Mouse (Mus musculus): ENCODE measurements around the gene Myoz2. TPM values are rescaled to one million over a fixed set of nuclear protein-coding genes. Genes with fewer than 3 reads are reported as not detected.

Gene Myoz2
- total RNA-seq (2021), result not detected
- long read RNA-seq, experiment 1, result 0 reads
- long read RNA-seq, experiment 2, partial matches to known transcripts, result 1 of 1 reads
- long read RNA-seq, experiment 2, other reads (novel, unspliced or antisense), result 0 of 1 reads

DNA sequence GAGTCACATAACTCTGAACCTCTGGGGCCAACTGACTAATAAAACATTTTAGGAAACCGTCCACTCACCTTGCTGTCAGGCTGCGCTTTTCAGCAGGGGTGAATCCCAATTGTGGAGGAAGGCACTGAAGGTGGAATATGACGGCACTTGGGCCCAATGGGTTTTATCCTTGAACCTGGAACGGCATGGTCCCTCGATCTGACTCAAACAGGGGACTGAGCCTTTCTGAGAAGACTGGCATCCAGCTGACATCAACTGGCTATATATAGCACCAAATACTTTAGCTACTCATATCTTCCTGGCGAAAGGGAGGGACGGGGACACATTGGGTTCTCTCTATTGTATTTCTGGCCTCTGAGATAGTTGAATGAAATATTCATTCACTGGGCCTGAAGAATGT is at the start of gene Myoz2:
TSS of gene Myoz2 (minus strand) at position 264 of the 400 bp plus-strand sequence.
- no peak for DNase-seq (ENCODE audit: low spot score in 2 of 2)

DNA sequence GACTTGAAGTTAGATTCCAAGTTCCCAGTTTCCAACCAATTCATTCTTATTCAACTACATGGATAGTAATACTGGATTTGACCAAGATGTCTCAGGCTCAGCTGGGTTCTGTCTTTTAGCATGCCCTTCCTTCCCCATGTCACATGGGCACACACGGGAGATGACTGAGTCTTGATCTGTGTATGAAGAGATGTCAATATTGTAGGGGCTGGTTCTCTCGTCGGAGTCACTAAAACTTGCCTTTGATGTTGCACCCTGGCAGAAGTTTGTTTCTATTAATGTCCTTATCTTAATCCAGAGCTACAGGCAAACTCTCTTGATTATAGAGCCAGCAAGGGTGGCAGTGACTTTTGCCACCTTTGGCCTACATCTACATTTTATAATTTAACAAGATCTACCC is 46.9 kb upstream of the Myoz2 start:
- DNase-seq (ENCODE audit: low spot score in 2 of 2), result no peak

DNA sequence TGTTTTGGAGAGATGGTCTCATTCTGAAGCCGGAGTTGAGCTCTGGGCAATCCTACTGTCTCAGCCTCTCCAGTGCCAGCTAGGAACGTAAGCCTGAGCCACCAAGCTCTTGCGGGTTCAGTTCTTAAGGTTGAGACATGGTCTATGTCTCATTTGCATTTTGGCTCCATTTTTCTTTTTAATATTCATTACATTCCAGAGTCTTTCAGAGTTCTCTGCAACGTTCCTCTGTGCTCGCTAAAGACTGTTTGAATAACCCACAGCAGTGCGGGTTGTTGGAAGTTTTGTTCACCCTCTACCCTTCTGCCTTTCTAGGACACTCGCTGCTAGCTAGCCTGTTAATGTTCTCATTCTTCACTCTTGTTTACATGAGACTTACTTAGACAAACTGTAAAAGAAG is 46.1 kb upstream of the Myoz2 start:
- no peak for DNase-seq (ENCODE audit: low spot score in 2 of 2)

DNA sequence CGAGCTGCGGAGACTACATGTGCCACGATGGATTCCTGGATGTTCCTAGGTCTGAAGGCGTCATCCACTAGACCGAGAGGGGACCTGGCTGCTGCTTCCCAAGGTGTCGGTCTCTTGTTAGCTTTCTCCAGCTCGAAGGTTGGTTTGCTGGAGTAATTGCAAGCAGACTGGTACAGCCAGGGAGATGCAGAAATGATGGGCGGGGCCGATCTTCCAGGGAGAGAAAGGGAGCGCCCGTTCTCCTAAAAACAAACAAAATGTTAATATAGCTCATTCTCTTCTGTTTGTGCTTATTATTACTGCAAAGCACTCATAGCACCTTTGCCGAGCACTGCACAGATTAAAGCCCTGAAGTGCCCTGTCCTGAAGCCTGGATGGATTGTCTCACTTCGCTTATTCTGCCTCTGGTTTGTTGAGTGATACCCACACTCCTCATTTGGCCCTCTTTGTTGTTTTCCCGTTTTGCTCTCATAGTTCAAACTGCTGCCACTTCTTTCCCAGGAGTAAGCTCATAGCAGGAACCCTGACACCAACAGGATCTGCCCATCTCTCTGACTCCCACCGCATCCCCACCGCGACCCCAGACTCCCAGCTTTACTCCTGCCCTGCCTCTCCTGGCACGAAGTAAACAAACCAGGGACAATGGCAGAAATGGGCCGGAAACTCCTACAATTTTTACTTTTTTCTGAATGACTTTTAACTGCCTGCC is 45.4 kb upstream of the Myoz2 start:
- DNase-seq (ENCODE audit: low spot score in 2 of 2), result no peak

DNA sequence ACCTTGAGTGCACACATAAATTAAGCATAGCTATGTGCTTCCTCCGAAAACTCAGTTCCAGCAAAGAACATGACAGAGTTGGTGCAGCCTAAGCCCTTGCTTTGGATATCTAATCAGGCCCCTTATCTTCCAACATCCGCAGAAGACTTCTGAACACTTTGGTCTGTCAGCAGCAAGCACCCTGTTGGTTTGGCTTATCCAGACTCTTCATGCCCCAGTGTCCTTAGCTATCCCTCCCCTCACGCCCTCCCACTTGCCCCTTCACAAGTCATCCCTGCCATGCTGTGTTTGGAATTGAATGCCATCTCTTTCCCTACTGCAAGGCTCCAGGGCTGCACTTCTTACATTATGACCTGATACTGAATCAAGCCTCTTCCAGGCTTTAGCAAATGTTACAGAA is 40.9 kb upstream of the Myoz2 start:
- DNase-seq (ENCODE audit: low spot score in 2 of 2), result no peak

DNA sequence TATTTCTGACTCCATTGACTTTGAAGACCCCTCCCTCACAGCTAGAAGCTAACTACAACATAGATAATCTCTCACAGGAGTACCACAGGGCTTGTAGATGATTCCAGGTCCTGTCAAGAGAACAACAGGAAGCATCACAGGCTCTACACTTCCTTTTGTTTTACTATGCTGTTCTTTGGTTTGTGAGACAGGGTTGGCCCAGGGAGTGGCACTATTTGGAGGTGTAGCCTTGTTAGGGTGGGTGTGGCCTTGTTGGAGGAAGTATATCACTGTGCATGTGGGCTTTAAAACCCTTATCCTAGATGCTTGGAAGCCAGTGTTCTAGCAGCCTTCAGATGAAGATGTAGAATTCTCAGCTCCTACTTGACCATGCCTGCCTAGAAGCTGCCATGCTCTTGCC is 40.2 kb upstream of the Myoz2 start:
- no peak for DNase-seq (ENCODE audit: low spot score in 2 of 2)

DNA sequence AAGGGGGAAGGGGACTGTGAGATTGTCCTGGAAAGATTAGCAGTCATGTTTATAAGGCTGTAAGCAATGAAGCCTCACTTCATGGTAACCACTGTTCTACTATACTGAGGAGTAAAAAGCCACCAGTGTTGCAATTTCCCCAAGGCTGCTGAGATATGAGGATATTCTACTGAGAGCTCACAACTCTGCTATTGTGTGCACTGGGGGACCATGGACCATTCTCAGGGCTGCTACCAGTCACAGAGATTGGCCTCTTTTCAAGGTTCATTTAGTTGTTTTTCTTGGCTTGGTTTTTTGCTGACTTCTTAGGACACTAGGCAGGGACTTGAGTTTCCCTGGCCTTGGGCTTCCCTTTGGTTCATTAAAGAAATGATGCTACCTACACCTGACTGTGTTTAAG is 38.5 kb upstream of the Myoz2 start:
- no peak for DNase-seq (ENCODE audit: low spot score in 2 of 2)

DNA sequence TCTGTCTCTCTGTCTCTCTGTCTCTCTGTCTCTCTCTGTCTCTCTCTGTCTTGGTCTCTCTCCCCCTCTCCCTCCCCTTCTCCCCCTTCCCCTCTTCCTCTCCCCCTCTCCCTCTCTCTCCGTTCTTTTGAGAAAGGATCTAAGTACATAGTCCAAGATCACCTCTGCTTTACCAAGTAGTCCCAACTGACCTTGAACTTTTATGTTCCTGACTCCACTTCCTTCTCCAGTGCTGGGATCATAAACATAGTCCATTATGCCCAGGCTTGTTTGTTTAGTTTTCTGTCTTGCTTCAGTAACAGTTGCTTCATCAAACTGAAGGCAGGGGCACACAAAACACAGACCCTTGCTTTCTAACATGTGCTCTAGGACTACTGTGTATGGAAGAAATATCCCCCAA is 37.7 kb upstream of the Myoz2 start:
- no peak for DNase-seq (ENCODE audit: low spot score in 2 of 2)

DNA sequence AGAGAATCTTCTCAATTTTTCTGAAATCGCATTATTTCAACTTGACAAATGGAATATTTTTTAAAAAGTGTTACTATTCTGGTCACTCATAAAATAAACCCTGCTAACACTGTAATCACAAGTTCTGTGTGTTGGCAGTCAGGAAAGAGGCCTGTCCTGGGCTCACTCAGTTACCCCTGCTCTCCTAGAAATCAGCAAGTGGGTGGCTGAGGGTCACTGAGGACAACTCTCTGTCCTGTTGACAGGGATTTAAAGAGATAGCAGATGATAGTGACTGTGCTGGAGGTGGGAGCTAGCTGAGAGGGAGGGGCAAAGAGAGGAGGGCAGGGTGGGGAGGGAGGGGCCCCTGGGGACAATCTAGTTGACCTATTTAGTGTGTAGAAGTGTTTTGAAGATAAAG is 36.2 kb upstream of the Myoz2 start:
- DNase-seq (ENCODE audit: low spot score in 2 of 2), result no peak

DNA sequence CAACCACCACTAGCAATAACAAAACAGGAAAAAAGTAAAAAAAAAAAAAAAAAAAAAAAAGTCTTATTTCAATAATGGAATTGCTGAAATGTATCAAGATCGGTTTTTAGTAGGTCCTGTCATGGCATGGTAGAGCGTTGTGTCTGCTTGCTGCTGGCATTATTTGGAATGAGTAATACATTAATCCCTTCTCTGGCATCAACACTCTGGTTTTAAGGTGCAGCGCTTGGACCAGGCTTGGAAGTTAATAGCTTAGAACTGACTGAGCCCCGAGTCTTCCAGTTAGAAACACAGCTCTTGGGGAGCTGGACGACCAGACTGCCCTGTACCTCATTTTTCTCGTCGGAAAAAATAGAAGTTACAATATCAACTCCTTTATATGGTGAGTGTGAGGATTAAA is 32.0 kb upstream of the Myoz2 start:
- no peak for DNase-seq (ENCODE audit: low spot score in 2 of 2)

DNA sequence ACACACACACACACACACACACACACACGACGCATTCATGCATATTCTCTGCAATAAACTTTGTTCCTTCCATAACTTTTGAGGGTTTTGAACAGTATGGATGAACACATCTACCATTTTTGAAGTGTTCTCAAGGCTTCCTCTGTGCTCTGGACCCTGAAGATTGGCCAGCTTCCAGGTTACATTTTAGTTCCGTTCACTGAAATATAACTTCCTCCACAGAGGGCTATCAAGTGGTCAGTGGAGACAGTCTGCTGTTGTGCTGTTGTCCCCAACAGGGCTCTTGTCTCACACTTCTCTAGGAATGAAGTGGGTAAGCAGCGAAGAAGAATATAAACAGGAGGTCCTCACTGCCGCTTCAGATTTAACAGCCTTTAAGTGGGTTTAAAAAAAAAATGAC is 30.7 kb upstream of the Myoz2 start:
- DNase-seq (ENCODE audit: low spot score in 2 of 2), result no peak

DNA sequence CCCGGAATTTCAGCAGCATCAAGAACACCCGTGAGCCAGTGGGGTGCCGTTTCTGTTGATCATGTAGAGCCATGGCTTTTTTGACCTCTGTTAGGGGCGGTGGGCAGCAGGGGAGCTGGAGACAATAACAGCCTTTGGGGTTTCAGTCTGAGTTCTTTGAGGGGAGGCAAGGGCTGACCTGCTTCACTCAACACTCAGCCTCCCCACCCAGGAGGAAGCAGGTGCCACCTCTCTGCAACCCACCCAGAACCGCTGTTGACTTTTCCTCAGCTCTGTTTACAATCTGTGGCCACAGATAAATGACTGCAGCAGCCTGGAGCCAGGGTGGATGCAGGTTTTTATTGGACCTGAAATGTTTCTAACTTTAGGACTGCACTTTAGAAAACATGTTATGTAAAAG is 29.4 kb upstream of the Myoz2 start:
- DNase-seq (ENCODE audit: low spot score in 2 of 2), result no peak

DNA sequence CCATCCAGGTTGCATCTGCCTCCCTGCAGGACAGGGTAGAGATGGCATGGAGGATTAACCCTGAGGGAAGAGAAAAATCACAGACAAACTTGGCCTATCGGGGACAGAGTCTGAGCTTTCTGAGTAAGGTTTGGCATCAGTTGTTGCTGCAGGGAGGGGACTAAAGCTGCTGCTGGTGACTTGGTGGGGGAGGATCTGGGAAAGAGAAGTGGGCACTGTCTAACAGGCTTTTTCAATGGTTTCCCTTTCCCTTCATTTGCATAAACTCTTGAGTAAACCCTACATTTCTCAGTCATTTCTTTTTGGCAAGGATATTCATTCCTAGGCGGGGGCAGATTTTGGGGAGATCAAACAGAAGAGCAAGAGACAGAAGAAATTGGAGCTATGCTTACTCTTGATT is 27.1 kb upstream of the Myoz2 start:
- no peak for DNase-seq (ENCODE audit: low spot score in 2 of 2)

DNA sequence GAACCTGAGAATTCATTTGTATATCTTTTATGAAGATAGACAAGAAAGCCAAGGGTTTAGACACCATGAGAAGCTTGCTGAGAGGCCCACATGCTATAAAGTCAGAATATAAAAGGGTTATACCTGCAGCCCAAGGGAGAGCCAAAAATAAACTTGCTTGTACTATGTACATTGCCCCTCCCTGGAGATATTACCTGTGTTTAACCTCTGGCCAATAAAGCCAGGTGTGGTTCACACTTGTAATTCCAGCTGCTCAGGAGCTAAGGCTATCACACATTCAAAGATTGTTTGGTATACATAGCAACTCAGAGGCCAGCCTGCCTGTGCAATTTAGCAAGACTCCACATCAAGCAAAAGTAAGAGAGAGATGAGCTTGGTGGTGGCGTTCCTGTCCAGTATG is 24.0 kb upstream of the Myoz2 start:
- no peak for DNase-seq (ENCODE audit: low spot score in 2 of 2)

DNA sequence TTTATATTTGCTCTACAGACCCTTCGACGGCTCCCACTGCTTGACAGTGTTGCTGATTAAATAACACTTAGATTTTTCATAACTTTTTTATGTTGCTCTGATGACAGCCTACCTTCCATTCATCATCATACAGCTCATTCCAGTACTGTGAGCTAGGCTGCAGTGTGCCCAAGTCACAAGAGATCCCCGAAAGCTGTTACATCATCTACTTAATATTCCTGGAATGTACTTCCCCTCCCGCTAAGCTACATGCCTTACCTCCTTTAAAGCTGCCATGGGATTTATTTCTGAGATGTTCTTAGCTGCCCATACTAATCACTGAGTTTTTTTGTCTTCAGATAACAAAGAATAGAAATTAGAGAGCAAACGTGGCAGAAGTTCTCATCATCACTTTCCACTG is 19.4 kb upstream of the Myoz2 start:
- DNase-seq (ENCODE audit: low spot score in 2 of 2), result no peak

DNA sequence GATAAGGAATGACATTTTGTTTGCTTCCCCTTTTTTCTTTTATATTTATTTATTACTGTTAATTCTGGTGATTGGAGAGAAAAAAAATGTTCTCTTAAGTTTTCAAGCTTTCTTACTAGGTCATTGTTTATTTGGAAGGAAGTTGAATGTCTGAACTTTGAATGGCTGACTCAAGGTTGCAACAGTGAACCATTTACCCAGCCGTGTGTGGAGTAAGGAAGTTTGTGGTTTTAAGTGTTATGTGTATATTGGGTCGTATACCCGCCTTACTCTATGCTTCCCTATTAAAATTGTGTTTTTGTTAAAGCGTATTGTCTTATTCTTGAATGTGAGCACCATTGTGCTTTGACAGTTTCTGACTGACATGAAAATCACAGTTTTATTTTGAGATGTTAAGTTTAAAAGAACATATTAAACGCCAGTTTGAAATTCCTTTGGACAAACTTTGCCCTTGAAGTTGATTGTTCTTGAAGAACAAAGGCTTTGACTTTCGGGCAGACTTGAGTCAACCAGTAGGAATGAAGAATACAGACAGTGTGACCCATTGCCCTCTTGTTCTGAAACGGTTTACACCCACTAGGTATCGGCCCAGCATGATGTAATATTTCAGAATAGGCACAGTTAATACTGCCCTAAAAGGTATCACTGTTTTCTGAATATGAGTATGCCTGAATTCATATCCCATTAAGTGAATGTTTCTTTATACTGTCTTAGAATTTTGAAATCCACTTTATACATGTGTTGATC is 18.6 kb upstream of the Myoz2 start:
- DNase-seq (ENCODE audit: low spot score in 2 of 2), result no peak

DNA sequence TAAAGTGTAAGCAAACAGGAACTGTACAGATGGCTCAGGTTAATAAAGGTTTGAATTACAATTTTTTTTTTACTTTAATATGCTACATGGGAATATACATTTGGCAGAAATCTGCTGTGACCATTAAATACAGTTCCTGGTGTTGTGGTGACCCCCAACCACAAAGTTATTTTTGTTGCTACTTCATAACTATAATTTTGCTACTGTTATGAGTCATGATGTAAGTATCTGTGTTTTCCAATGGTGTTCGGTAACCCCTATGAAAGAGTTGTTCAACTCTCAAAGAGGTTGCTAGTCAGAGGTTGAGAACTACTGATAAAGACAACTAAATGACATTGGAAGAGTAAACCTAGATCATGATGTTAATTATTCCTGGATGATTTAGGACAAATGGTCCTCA is 7.5 kb upstream of the Myoz2 start:
- no peak for DNase-seq (ENCODE audit: low spot score in 2 of 2)

DNA sequence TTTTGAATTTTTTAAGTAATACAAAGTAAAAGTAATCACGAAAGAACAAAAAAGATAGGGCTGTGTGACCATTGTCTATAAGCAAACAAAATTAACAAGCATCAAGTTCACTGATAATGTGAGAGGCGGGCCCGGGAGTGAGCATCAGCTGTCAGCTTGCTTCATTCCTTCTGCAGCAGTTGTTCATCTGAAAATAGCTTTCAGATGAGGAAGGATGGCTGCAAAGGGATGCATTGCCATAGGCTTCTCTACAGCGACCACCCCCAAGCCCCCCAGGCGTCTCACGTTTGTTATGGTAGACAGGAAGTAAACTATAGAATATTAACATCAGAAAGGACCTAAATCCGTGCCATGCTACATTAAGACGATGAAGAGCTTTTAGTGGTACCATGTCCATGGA is 1.0 kb downstream of the Myoz2 start:
- DNase-seq (ENCODE audit: low spot score in 2 of 2), result no peak

DNA sequence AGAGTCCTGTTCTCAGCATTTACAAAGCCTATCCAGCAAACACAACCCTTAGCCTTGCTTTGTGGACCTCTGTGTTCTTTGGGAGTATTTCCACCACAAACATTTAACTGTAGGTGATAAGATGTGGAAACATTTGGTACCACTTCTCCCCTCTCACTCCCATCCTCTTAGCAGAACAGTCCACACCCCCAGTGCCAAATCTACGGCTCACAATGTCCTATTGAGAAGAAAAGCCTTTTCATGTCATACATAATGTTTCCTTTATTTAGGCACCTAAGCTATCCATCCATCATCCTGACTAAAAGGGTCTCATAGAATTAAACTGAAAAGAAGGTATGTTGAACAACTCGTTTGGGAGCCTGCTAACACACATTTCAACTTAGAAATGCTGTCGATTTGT is 9.2 kb downstream of the Myoz2 start:
- DNase-seq (ENCODE audit: low spot score in 2 of 2), result no peak

DNA sequence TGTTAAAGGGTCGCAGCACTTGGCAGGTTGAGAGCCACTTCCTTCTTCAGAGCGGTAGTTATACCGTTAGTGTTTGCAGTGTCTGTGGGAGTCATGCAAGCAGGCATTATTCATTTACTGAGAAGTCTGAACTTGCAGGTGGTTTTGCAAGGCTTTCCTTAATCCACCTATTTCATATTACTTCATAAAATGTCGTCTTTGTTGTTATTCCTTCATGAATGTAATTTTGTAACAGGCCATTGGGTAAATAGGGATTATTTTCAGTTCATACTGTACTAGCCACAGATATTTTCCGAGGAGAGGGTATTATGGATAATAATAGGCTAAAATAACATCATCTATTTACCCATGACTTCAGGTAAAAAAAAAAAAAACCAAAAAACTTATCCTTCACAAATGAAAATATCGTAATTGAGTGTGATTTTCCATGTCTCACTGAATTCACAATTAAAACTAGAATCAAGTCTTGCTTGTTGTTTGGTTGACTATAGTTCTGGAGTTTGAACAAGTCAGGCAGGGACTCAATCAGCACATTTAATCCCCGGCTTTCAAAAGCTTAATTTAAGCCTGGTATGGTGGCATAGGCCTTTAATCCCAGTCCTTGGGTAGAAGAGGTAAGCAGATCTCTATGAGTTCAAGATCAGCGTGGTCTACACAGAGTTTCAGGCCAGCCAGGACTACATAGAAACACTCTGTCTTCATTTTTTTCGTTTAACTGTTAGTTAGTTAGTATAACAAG is 10.2 kb downstream of the Myoz2 start:
- no peak for DNase-seq (ENCODE audit: low spot score in 2 of 2)

DNA sequence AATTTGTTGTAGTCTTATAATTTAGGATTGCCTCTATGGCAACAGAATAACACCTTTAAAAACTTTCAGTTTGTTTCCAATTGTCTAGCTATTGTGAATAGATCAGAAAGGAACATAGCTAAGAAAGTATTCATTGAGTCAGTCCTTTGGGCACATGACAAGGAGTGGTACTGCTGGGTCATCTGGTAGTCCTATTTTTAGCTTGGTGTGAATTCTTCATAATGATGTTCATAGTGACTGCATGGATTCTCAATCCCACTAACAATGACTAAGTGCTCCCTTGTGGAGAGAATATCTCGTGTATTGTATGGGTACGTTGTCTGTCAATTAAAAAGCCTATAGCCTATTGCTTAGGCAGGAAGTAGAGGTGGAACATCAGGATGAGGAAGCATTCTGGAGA is 16.0 kb downstream of the Myoz2 start:
- DNase-seq (ENCODE audit: low spot score in 2 of 2), result no peak

DNA sequence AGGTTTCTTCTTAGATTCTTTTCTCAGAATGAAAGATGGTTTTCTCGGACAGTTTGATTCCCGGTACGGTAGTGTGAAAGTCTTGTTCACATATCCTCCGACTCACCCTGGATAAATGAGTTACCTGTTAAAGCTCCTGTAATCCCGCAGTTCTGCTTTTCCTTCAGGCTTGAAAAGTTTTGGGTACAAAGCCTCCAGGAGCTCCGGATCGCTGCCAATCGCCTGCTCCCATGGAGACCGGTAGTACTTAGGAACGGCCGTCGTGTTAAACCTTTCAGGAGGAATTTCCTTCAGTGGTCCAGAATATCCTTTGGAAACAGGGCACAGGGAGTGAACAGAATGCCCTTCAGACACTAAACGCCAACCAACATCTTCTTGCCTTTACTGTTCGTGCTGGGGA is 21.3 kb downstream of the Myoz2 start:
- no peak for DNase-seq (ENCODE audit: low spot score in 2 of 2)

Measured in layer of hippocampus, postnatal 14 days (tissue).